Mouse (Mus musculus) hindbrain, embryonic 14.5 days (tissue): ENCODE results near the gene Gm45837. TPM values are rescaled to one million over a fixed set of nuclear protein-coding genes. Genes with fewer than 3 reads are reported as not detected.

Experiments
- ATAC-seq: fragments of 200-750 bp; cut with Nextera tagmentation; 2 replicates; pipeline ENCODE4 v1.8.0; 2017; ENCODE audit warnings: moderate number of reproducible peaks, mild to moderate bottlenecking, moderate TSS enrichment, moderate library complexity; ENCODE audit not compliant: low FRiP score
- DNase-seq: peaks from one replicate; pipeline ENCODE4 v3.0.0-alpha.2; 2015; ENCODE audit warnings: low spot score
- H3K27ac ChIP-seq: fragments of 300-500 bp; sonication (generic); 2 replicates; pipeline ENCODE4 v1.5.1; 2014; ENCODE audit warnings: mild to moderate bottlenecking, moderate library complexity
- H3K27me3 ChIP-seq: fragments of 300-500 bp; sonication (generic); 2 replicates; pipeline ENCODE4 v1.6.1; 2014; ENCODE audit warnings: mild to moderate bottlenecking, low read length, mixed read lengths; ENCODE audit not compliant: control insufficient read depth, insufficient read depth
- H3K36me3 ChIP-seq: fragments of 300-500 bp; sonication (generic); replicated peaks from 2 replicates; pipeline ENCODE4 v1.6.1; 2014; ENCODE audit not compliant: control insufficient read depth, insufficient read depth
- H3K4me1 ChIP-seq: fragments of 300-500 bp; sonication (generic); replicated peaks from 2 replicates; pipeline ENCODE4 v1.6.1; 2014; ENCODE audit warnings: antibody characterized with exemption, low read length, mixed read lengths; ENCODE audit not compliant: control insufficient read depth, insufficient read depth
- H3K4me2 ChIP-seq: fragments of 300-500 bp; sonication (generic); replicated peaks from 2 replicates; pipeline ENCODE4 v1.6.1; 2014; ENCODE audit warnings: mild to moderate bottlenecking, moderate library complexity
- H3K4me3 ChIP-seq: fragments of 300-500 bp; sonication (generic); replicated peaks from 2 replicates; pipeline ENCODE4 v1.5.1; 2014; ENCODE audit warnings: mild to moderate bottlenecking, low read length
- H3K9ac ChIP-seq: fragments of 300-500 bp; sonication (generic); 2 replicates; pipeline ENCODE4 v1.6.1; 2014
- H3K9me3 ChIP-seq: fragments of 300-500 bp; sonication (generic); 2 replicates; pipeline ENCODE4 v1.6.1; 2016; ENCODE audit warnings: low read length; ENCODE audit not compliant: control insufficient read depth
- WGBS: fragments of 180-500 bp; shearing (Covaris S2); extraction: QIAGEN DNeasy Blood & Tissue Kit; methylation state at CpG from one replicate; pipeline ENCODE4 v1.1.7; 2014; 5-methylcytosine and 5-hydroxymethylcytosine counted together
- polyA plus RNA-seq: library from polyadenylated mRNA; unstranded; fragments of >200 nt; fragmentation: Nextera tagmentation; extraction: Ambion mirVana; gene quantifications from 2 replicates; pipeline ENCODE4 v1.2.1, GENCODE M21; 2014

Gene Gm45837
- polyA plus RNA-seq, 1 experiment from 2014 or later, result not detected

GRCm38 (mm10) chr7:101498385-101498784, 87.7 kb downstream of the Gm45837 start:
- Histone ChIP-seq H3K27ac (no peak overlapping the region), H3K9me3 (peaks cover 5% of the 10 kb centered on the region; the same call in 1 of the 2 replicates), H3K4me3 (no peak overlapping the region), H3K4me2 (no peak overlapping the region), H3K36me3 (no peaks in the 10 kb centered on the region), H3K9ac (no peak overlapping the region), H3K27me3 (no peaks in the 10 kb centered on the region), H3K4me1 (no peaks in the 10 kb centered on the region)
- WGBS, result 95% methylated on average over 3 of the region's 3 CpGs
- DNase-seq (no peak), ATAC-seq (no peak)

GRCm38 (mm10) chr7:101499251-101499650, 88.6 kb downstream of the Gm45837 start:
- Histone ChIP-seq H3K36me3 (no peaks in the 10 kb centered on the region), H3K4me3 (no peak overlapping the region), H3K4me2 (no peak overlapping the region), H3K9ac (no peak overlapping the region), H3K9me3 (peaks cover 5% of the 10 kb centered on the region; the same call in 1 of the 2 replicates), H3K27ac (no peak overlapping the region), H3K27me3 (peaks cover 7% of the 10 kb centered on the region), H3K4me1 (0 out of 2 replicates have a peak, but pooled peaks cover 2% of the 10 kb centered on the region)
- ATAC-seq (no peak), DNase-seq (no peak)
- 46% methylated on average over 10 of the region's 10 CpGs for WGBS

- no peak for DNase-seq
- Histone ChIP-seq H3K4me2 (no peak overlapping the region), H3K27me3 (peaks cover 10% of the 10 kb centered on the region), H3K4me1 (peaks cover 6% of the 10 kb centered on the region; the same call in 1 of the 2 replicates), H3K9ac (no peak overlapping the region), H3K9me3 (peaks cover 5% of the 10 kb centered on the region; the same call in 1 of the 2 replicates), H3K36me3 (no peaks in the 10 kb centered on the region), H3K27ac (no peak overlapping the region), H3K4me3 (no peak overlapping the region)
- WGBS, result 78% methylated on average over 9 of the region's 9 CpGs
- ATAC-seq, result no peak
Observed at GRCm38 (mm10) chr7:101499701-101500100, 89.0 kb downstream of the Gm45837 start.

GRCm38 (mm10) chr7:101501236-101501635, 90.5 kb downstream of the Gm45837 start:
- Histone ChIP-seq H3K36me3 (no peaks in the 10 kb centered on the region), H3K9ac (no peak overlapping the region), H3K4me2 (no peak overlapping the region), H3K27ac (no peak overlapping the region), H3K27me3 (peaks cover 16% of the 10 kb centered on the region), H3K4me3 (no peak overlapping the region), H3K9me3 (peaks cover 5% of the 10 kb centered on the region; the same call in 1 of the 2 replicates), H3K4me1 (peaks cover 8% of the 10 kb centered on the region; the same call in 1 of the 2 replicates)
- 84% methylated on average over 6 of the region's 6 CpGs for WGBS
- ATAC-seq (no peak), DNase-seq (no peak)

DNA sequence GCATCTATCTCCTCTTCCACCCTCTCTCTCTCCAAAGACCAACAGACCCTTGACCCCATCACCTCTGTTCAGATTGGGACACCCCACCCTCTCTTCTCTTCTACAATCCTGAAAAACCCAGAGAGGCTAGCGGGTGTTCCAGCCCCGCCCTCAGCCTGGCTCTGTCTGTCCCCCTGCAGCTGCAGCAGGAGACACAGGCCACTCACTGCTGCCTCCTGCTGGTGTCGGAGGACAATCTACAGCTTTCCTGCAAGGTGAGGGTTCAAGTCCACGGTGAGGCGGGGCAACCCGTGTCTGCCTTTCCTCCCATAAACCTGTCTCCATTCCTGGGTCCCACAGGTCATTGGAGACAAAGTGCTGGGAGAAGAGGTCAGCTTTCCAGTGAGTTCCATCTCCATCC, 91.0 kb downstream of the Gm45837 start:
- no peak for DNase-seq
- WGBS, result 70% methylated on average over 6 of the region's 6 CpGs
- Histone ChIP-seq H3K36me3 (no peaks in the 10 kb centered on the region), H3K4me1 (peaks cover 8% of the 10 kb centered on the region; the same call in 1 of the 2 replicates), H3K4me2 (no peak overlapping the region), H3K27ac (no peak overlapping the region), H3K4me3 (no peak overlapping the region), H3K9me3 (peaks cover 5% of the 10 kb centered on the region; the same call in 1 of the 2 replicates), H3K9ac (no peak overlapping the region), H3K27me3 (peaks cover 16% of the 10 kb centered on the region)
- ATAC-seq, result no peak

GRCm38 (mm10) chr7:101503351-101503750, 92.7 kb downstream of the Gm45837 start:
- H3K36me3 ChIP-seq, result no peaks in the 10 kb centered on the region; the same call in 1 of the 2 replicates
- H3K4me3 ChIP-seq, result no peak overlapping the region
- H3K9ac ChIP-seq, result no peak overlapping the region
- H3K4me2 ChIP-seq, result no peak overlapping the region
- WGBS, result 30% methylated on average over 8 of the region's 8 CpGs
- H3K27me3 ChIP-seq, result peaks cover 16% of the 10 kb centered on the region
- peaks cover 8% of the 10 kb centered on the region; the same call in 1 of the 2 replicates for H3K4me1 ChIP-seq
- peaks cover 5% of the 10 kb centered on the region; the same call in 1 of the 2 replicates for H3K9me3 ChIP-seq
- ATAC-seq, result peak; percentile 44; the same call in 1 of the 2 replicates
- no peak overlapping the region for H3K27ac ChIP-seq
- peak; percentile 71 for DNase-seq

- Histone ChIP-seq H3K9ac (no peak overlapping the region), H3K9me3 (peaks cover 5% of the 10 kb centered on the region; the same call in 1 of the 2 replicates), H3K36me3 (no peaks in the 10 kb centered on the region; the same call in 1 of the 2 replicates), H3K27me3 (peaks cover 16% of the 10 kb centered on the region), H3K4me1 (peaks cover 8% of the 10 kb centered on the region; the same call in 1 of the 2 replicates), H3K27ac (no peak overlapping the region), H3K4me2 (no peak overlapping the region), H3K4me3 (no peak overlapping the region)
- ATAC-seq (no peak), DNase-seq (no peak)
- WGBS, result 39% methylated on average over 7 of the region's 7 CpGs
Observed at GRCm38 (mm10) chr7:101503803-101504202, 93.1 kb downstream of the Gm45837 start.

- Histone ChIP-seq H3K9me3 (peaks cover 5% of the 10 kb centered on the region; the same call in 1 of the 2 replicates), H3K4me2 (peak overlapping the region; percentile 46), H3K27ac (no peak overlapping the region), H3K9ac (peak overlapping the region; percentile 46; the same call in 1 of the 2 replicates), H3K4me3 (peak overlapping the region; percentile 18), H3K4me1 (peaks cover 8% of the 10 kb centered on the region; the same call in 1 of the 2 replicates), H3K36me3 (no peaks in the 10 kb centered on the region; the same call in 1 of the 2 replicates), H3K27me3 (peaks cover 16% of the 10 kb centered on the region)
- DNase-seq (no peak), ATAC-seq (0 out of 2 replicates have a peak, but pooled peaks have one; percentile 39)
- 6% methylated on average over 24 of the region's 24 CpGs for WGBS
Observed at GRCm38 (mm10) chr7:101504507-101504906, 93.8 kb downstream of the Gm45837 start.

GRCm38 (mm10) chr7:101509212-101509611, 98.5 kb downstream of the Gm45837 start:
- H3K4me2 ChIP-seq, result no peak overlapping the region
- H3K4me3 ChIP-seq, result no peak overlapping the region
- WGBS, result 37% methylated on average over 2 of the region's 2 CpGs

More at GRCm38 (mm10) chr7:101509212-101509611, 98.5 kb downstream of the Gm45837 start:
- Histone ChIP-seq H3K4me1 (peaks cover 12% of the 10 kb centered on the region), H3K27me3 (peaks cover 9% of the 10 kb centered on the region), H3K9me3 (no peaks in the 10 kb centered on the region), H3K9ac (no peak overlapping the region), H3K27ac (no peak overlapping the region), H3K36me3 (no peaks in the 10 kb centered on the region; the same call in 1 of the 2 replicates)
- ATAC-seq, result no peak
- DNase-seq, result no peak
